Mouse (Mus musculus): ENCODE measurements at regions not wholly inside any gene's neighbourhood (a gene's known extent, or its start where the extent isn't known, plus 50 kb on each side); places are given as distances from the start of the nearest gene placed in this dataset.

DNA sequence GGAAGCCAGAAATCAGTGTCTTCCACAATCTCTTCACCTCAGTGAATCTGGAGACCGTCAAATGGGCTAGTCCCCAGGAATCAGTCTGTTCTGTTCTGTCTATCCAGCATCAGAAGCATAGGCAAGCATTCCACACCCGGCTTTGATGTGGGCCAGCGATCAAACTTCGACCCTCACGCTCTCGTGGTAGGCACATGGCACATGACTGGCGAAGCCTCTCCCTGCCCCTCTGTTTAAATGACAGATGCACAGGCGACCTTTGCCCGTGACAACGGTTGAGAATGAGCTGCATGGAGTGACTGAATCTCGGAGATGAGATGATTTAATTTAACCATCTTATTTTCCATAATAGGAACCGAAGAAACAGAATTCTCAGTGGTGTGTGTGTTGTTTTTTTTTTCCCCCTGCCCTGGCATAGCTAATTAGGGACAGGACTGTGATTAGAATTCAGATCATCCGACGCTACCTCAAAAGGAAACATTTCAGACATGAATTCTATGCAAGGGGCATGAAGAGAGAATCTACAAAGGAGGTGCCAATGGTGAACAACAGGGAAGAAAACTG, 53.9 kb upstream of the Foxn3 start:
- Histone ChIP-seq H3K9me3 (ENCODE audit: control insufficient read depth, low read length) (no peaks in the 10 kb centered on the region), H3K27ac (ENCODE audit: low read length) (no peak overlapping the region), H3K36me3 (ENCODE audit: control insufficient read depth, insufficient read depth, low read length) (no peaks in the 10 kb centered on the region), H3K4me2 (ENCODE audit: low read depth, low read length) (no peak overlapping the region), H3K9ac (ENCODE audit: low read length) (no peak overlapping the region), H3K27me3 (ENCODE audit: control insufficient read depth, insufficient read depth, low read depth, low read length) (no peaks in the 10 kb centered on the region), H3K4me1 (replicated peaks; ENCODE audit: control insufficient read depth, insufficient read depth, low read length) (no peaks in the 10 kb centered on the region), H3K4me3 (ENCODE audit: low read length) (no peak overlapping the region)
- ATAC-seq (ENCODE audit: low read depth): no peak
- WGBS: 81% methylated on average over 14 of the region's 14 CpGs

- Histone ChIP-seq H3K4me2 (ENCODE audit: low read depth, low read length) (no peak overlapping the region), H3K27me3 (ENCODE audit: control insufficient read depth, insufficient read depth, low read depth, low read length) (no peaks in the 10 kb centered on the region), H3K9me3 (ENCODE audit: control insufficient read depth, low read length) (no peaks in the 10 kb centered on the region), H3K4me1 (replicated peaks; ENCODE audit: control insufficient read depth, insufficient read depth, low read length) (no peaks in the 10 kb centered on the region), H3K27ac (ENCODE audit: low read length) (no peak overlapping the region), H3K9ac (ENCODE audit: low read length) (no peak overlapping the region), H3K4me3 (ENCODE audit: low read length) (no peak overlapping the region), H3K36me3 (ENCODE audit: control insufficient read depth, insufficient read depth, low read length) (no peaks in the 10 kb centered on the region)
- 57% methylated on average over 6 of the region's 6 CpGs for WGBS
- no peak for ATAC-seq (ENCODE audit: low read depth)
These were observed 51.0 kb upstream of the Foxn3 start for GRCm38 (mm10) chr12:99614420-99614819.

Data from lung, embryonic 16.5 days (tissue).